Mouse (Mus musculus): ENCODE data around the gene Dnajc19.

- TF ChIP-seq CTCF (IDR thresholded peaks at IDR 0.05; ENCODE audit: low read depth), result no peak
- TF ChIP-seq EP300 (IDR thresholded peaks at IDR 0.05; ENCODE audit: low read depth), result no peak
Observed at GRCm38 (mm10) chr3:34021259-34021828, 59.8 kb downstream of the Dnajc19 start.
